Mouse (Mus musculus): ENCODE measurements around the gene Scn2b. TPM values are rescaled to one million over a fixed set of nuclear protein-coding genes. Genes with fewer than 3 reads are reported as not detected.
A peak's percentile ranks its signal among the peaks of the same experiment; 100 is the strongest.

Scn2b gene
- total RNA-seq, 2 experiments from 2014 or later: 243 to 261 TPM

GRCm38 (mm10) chr9:45119316-45119953, 1.9 kb downstream of the Scn2b start:
- DNase-seq (ENCODE audit: extremely low spot score in 1 of 2, low spot score in 1 of 2): no peak

- no peak for DNase-seq (ENCODE audit: extremely low spot score in 1 of 2, low spot score in 1 of 2)
Observed at GRCm38 (mm10) chr9:45119954-45120530, 2.5 kb downstream of the Scn2b start.

- no peak for DNase-seq (ENCODE audit: extremely low spot score in 1 of 2, low spot score in 1 of 2)
Observed at GRCm38 (mm10) chr9:45120567-45120966, 3.0 kb downstream of the Scn2b start.

GRCm38 (mm10) chr9:45121001-45121400, 3.4 kb downstream of the Scn2b start:
- DNase-seq (ENCODE audit: extremely low spot score in 1 of 2, low spot score in 1 of 2): no peak

GRCm38 (mm10) chr9:45121769-45122168, 4.2 kb downstream of the Scn2b start:
- peak; percentile 66 to 71 for DNase-seq (ENCODE audit: extremely low spot score in 1 of 2, low spot score in 1 of 2)

GRCm38 (mm10) chr9:45122209-45122761, 4.7 kb downstream of the Scn2b start:
- peak; percentile 50 to 68 for DNase-seq (ENCODE audit: extremely low spot score in 1 of 2, low spot score in 1 of 2)

GRCm38 (mm10) chr9:45125211-45125610, 7.6 kb downstream of the Scn2b start:
- no peak for DNase-seq (ENCODE audit: extremely low spot score in 1 of 2, low spot score in 1 of 2)

- no peak for DNase-seq (ENCODE audit: extremely low spot score in 1 of 2, low spot score in 1 of 2)
Observed at GRCm38 (mm10) chr9:45126941-45127340, 9.4 kb downstream of the Scn2b start.

- DNase-seq (ENCODE audit: extremely low spot score in 1 of 2, low spot score in 1 of 2): no peak
Observed at GRCm38 (mm10) chr9:45130119-45130518, 12.5 kb downstream of the Scn2b start.

- no peak for DNase-seq (ENCODE audit: extremely low spot score in 1 of 2, low spot score in 1 of 2)
Observed at GRCm38 (mm10) chr9:45133484-45134310, 16.1 kb downstream of the Scn2b start.

- DNase-seq (ENCODE audit: extremely low spot score in 1 of 2, low spot score in 1 of 2): no peak
Observed at GRCm38 (mm10) chr9:45136442-45137169, 19.0 kb downstream of the Scn2b start.

GRCm38 (mm10) chr9:45138191-45139032, 20.8 kb downstream of the Scn2b start, which contains the start of gene Scn4b:
Gene Scn4b (plus strand): TSS chr9:45138395.
- DNase-seq (ENCODE audit: extremely low spot score in 1 of 2, low spot score in 1 of 2): no peak

- DNase-seq (ENCODE audit: extremely low spot score in 1 of 2, low spot score in 1 of 2): no peak
Observed at GRCm38 (mm10) chr9:45139082-45139481, 21.5 kb downstream of the Scn2b start.

GRCm38 (mm10) chr9:45140945-45141344, 23.4 kb downstream of the Scn2b start:
- DNase-seq (ENCODE audit: extremely low spot score in 1 of 2, low spot score in 1 of 2): no peak

GRCm38 (mm10) chr9:45142686-45143085, 25.1 kb downstream of the Scn2b start:
- no peak for DNase-seq (ENCODE audit: extremely low spot score in 1 of 2, low spot score in 1 of 2)

GRCm38 (mm10) chr9:45145533-45146266, 28.1 kb downstream of the Scn2b start:
- DNase-seq (ENCODE audit: extremely low spot score in 1 of 2, low spot score in 1 of 2): peak in 1 of 2 experiments; percentile 22

- DNase-seq (ENCODE audit: extremely low spot score in 1 of 2, low spot score in 1 of 2): peak; percentile 73 to 90
Observed at GRCm38 (mm10) chr9:45146267-45146597, 28.6 kb downstream of the Scn2b start.

GRCm38 (mm10) chr9:45150933-45151332, 33.4 kb downstream of the Scn2b start:
- DNase-seq (ENCODE audit: extremely low spot score in 1 of 2, low spot score in 1 of 2): no peak

GRCm38 (mm10) chr9:45153361-45153760, 35.8 kb downstream of the Scn2b start:
- no peak for DNase-seq (ENCODE audit: extremely low spot score in 1 of 2, low spot score in 1 of 2)

All from layer of hippocampus, postnatal 25 days (tissue).